Mouse (Mus musculus): ENCODE results near the gene Cyp21a1.
"Not testable (repeated sequence)": the region's sequence is repeated elsewhere in the genome, so short reads cannot be mapped to it uniquely, and the experiment has no call there.

The Cyp21a1 gene

DNA sequence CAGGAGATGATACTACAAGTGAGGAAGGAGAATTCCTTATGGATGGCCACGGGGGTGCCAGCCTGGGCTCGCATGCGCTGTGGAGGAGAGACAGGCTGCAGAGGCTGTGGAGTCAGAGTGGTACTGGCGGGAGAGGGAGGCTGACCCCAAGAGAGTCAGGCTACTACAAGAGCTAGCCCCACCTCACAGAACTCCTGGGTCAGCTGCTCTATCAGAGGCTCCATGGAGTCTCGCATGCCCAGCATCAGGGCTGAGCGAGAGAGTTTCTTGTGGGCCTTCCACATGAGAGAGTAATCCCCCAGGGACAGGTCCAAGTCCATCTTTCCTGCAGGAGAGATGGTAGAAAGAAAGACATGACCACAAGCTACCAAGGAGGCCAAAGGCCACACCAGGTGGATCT, 994 bp downstream of the Cyp21a1 start:
- not testable (repeated sequence) for DNase-seq

DNA sequence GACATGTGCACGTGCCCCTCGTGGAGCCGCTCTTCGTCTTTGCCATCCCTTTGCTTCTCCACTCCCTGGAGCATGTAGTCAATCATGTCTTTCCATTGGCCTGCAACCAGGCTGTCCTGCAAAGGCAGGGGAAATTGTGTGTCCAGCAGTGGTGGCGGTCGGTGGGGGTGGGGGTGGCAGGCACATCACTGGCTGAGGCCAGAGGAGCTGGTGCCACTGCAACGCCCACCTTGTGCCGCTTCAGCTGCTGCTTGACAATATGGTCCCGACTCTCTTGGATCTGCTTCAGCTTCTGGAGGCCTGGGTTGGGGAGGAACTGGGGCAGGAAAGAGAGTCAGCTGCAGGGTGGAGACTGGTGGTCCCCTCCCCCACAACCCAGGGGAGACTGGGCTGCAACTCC, 1.6 kb downstream of the Cyp21a1 start:
- DNase-seq: not testable (repeated sequence)

- not testable (repeated sequence) for DNase-seq
Observed at GRCm38 (mm10) chr17:34800781-34801305, 3.5 kb downstream of the Cyp21a1 start.

DNA sequence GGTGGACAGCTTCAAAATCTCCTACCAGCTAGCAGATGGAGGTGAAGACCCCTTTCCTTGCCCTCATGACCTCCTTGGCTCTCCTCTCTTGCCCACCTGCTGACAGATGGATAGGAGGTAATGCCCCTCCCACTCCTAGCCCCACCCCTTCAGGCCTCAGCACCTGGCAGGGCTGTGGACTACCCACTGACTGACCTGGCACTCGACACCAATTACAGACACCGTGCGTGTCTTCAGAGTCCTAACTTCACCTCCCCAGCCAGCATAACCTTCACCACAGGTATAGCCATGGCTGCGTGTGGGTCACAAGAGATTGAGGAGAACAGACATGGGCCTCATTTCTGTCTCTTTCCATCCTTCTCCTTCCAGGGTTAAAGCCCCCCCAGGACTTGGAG, 4.8 kb downstream of the Cyp21a1 start:
- no peak for DNase-seq

- no peak for DNase-seq
Observed at GRCm38 (mm10) chr17:34798866-34799530, 5.4 kb downstream of the Cyp21a1 start.

- not testable (repeated sequence) for DNase-seq
Observed at GRCm38 (mm10) chr17:34798071-34798470, 6.3 kb downstream of the Cyp21a1 start.

GRCm38 (mm10) chr17:34797211-34797995, 7.0 kb downstream of the Cyp21a1 start:
- not testable (repeated sequence) for DNase-seq

- no peak for DNase-seq
Observed at GRCm38 (mm10) chr17:34796311-34797140, 7.8 kb downstream of the Cyp21a1 start.

DNA sequence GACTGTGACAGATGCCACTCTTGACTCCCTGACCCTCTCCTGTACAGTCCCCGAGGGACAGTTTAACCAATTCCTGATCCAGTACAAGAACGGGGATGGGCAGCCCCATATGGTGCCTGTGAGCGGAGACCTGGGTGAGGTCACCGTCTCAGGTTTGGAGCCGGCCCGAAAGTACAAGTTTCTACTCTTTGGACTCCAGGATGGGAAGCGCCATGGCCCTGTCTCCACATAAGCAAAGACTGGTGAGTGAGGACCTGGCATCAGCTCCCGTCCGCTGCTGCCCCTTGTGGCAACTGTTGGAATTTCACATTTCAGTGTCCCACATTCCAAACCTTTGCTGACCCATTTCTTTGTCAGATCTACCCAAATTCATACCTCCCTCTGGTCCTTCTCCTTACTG, 8.7 kb downstream of the Cyp21a1 start:
- DNase-seq: peak; percentile 67

DNA sequence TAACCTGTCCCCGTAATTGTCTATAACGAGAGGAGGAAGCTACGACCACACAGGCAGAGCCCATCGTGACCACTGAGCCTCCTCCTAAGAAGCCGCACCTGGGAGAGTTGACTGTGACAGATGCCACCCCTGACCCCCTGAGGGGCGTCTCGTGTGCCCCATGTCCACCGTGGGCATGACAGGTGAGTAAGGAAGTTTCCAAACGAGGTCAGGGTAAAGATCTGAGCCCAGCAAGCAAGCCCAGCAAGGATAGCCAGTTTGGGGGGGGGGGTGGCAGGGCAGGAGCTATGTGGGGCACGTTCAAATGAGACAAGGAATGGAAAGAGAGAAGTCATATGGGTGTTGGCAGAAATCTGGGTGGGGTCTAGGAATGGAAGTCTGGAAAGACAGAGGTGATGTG, 9.3 kb downstream of the Cyp21a1 start:
- no peak for DNase-seq

DNA sequence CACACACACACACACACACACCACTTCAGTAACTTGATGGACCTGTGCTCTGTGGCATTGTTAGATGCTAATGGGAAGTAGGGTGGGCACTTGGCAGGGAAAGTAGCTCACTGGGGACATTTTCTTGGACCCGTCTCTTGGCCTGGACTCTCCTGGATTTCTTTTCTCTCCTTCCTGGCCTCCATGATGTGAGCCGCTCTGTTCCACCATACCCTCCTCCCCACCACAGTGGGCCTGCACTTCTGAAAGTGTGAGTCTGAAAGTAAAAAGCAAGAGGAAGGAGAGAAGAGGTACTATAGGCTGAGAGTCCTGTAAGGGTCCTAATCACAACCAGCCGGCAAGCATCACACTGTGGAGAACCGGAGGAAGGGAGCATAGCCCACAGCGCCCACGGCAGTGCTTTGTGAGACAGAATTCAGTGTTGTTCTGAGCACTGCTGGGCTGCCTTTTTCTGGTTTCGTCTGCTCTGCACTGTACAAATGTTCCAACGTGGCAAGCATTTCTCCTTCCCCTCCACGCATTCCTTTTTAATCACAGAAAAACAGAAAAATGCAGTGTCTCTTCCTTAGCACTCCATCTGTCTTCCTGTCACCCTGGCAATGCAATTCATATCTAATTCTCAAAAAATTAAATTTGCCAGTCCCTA, 26.6 kb downstream of the Cyp21a1 start:
- DNase-seq: no peak

GRCm38 (mm10) chr17:34761471-34761870, 42.9 kb downstream of the Cyp21a1 start:
- DNase-seq: no peak

Measured in kidney, adult 18-20 months (tissue).